Mouse (Mus musculus): Measurements from ENCODE around the gene Prkca. TPM values are rescaled to one million over a fixed set of nuclear protein-coding genes. Genes with fewer than 3 reads are reported as not detected.

Gene Prkca
- polyA plus RNA-seq, 1 experiment: 43.2 TPM

GRCm38 (mm10) chr11:108222026-108222425 is 121.7 kb downstream of the Prkca start:
- Histone ChIP-seq H3K4me3 (ENCODE audit: insufficient read depth, low read length) (no peak overlapping the region), H3K27ac (ENCODE audit: insufficient read depth, low read length) (no peak overlapping the region), H3K4me1 (ENCODE audit: control insufficient read depth, insufficient read depth, low read length) (peaks cover 11% of the 10 kb centered on the region)
- TF ChIP-seq CTCF (IDR thresholded peaks at IDR 0.05; ENCODE audit: borderline replicate concordance, insufficient read depth, low read length) (no peak), POLR2A (IDR thresholded peaks at IDR 0.05; ENCODE audit: low read depth, low read length) (no peak)

GRCm38 (mm10) chr11:108221124-108221835 is 122.4 kb downstream of the Prkca start:
- H3K27ac ChIP-seq (ENCODE audit: insufficient read depth, low read length): no peak overlapping the region; the same call in 1 of the 2 replicates
- no peak overlapping the region for H3K4me3 ChIP-seq (ENCODE audit: insufficient read depth, low read length)
- peaks cover 17% of the 10 kb centered on the region for H3K4me1 ChIP-seq (ENCODE audit: control insufficient read depth, insufficient read depth, low read length)
- TF ChIP-seq CTCF (IDR thresholded peaks at IDR 0.05; ENCODE audit: borderline replicate concordance, insufficient read depth, low read length) (no peak), POLR2A (IDR thresholded peaks at IDR 0.05; ENCODE audit: low read depth, low read length) (no peak)

- Histone ChIP-seq H3K4me3 (ENCODE audit: insufficient read depth, low read length) (no peak overlapping the region), H3K27ac (ENCODE audit: insufficient read depth, low read length) (no peak overlapping the region), H3K4me1 (ENCODE audit: control insufficient read depth, insufficient read depth, low read length) (peaks cover 22% of the 10 kb centered on the region)
- TF ChIP-seq POLR2A (IDR thresholded peaks at IDR 0.05; ENCODE audit: low read depth, low read length): no peak
- TF ChIP-seq CTCF (IDR thresholded peaks at IDR 0.05; ENCODE audit: borderline replicate concordance, insufficient read depth, low read length): no peak
These were observed 123.1 kb downstream of the Prkca start for GRCm38 (mm10) chr11:108220605-108221004.

DNA sequence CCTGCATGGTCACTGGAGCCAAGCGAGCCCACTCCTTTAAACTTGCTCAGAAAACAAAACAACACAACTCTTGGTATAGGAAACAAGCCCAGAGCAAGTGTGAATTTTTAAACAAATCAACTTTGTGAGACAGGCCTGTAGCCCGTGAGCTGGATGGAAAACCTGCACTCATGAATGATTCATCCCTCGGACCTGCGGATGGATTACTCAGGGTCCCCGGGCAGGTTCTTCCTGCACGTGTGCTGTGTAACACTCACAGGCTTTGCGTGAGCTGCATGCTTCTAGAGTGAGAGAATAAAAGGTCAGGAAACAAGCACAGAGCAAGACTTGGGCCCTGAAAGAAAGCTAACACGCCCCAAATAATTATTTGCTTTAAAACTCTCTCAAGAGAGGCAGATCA is 126.7 kb downstream of the Prkca start:
- peak overlapping the region; percentile 87 for H3K27ac ChIP-seq (ENCODE audit: insufficient read depth, low read length)
- TF ChIP-seq CTCF (IDR thresholded peaks at IDR 0.05; ENCODE audit: borderline replicate concordance, insufficient read depth, low read length) (no peak), POLR2A (IDR thresholded peaks at IDR 0.05; ENCODE audit: low read depth, low read length) (no peak)
- peaks cover 25% of the 10 kb centered on the region for H3K4me1 ChIP-seq (ENCODE audit: control insufficient read depth, insufficient read depth, low read length)
- H3K4me3 ChIP-seq (ENCODE audit: insufficient read depth, low read length): no peak overlapping the region

DNA sequence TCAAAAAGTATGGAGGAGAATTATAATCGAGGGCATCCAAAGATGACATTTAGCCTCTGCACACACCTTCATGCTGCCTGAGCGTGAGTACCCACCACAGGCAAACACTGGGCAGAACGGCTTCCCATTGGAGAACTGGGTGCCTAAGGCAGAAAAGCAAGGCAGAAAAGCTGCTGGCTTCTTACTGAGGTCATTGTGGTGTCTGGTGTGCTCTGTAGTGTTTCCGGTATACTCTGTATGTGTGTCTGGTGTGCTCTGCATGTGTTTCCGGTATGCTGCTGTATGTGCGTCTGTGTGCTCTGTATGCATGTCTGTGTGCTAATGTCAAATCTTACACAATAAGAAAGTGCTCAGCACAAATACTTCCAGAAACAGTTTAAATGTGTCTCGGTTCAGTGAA is 127.7 kb downstream of the Prkca start:
- TF ChIP-seq CTCF (IDR thresholded peaks at IDR 0.05; ENCODE audit: borderline replicate concordance, insufficient read depth, low read length) (no peak), POLR2A (IDR thresholded peaks at IDR 0.05; ENCODE audit: low read depth, low read length) (no peak)
- peaks cover 23% of the 10 kb centered on the region for H3K4me1 ChIP-seq (ENCODE audit: control insufficient read depth, insufficient read depth, low read length)
- H3K27ac ChIP-seq (ENCODE audit: insufficient read depth, low read length): peak overlapping the region; percentile 87
- H3K4me3 ChIP-seq (ENCODE audit: insufficient read depth, low read length): no peak overlapping the region

DNA sequence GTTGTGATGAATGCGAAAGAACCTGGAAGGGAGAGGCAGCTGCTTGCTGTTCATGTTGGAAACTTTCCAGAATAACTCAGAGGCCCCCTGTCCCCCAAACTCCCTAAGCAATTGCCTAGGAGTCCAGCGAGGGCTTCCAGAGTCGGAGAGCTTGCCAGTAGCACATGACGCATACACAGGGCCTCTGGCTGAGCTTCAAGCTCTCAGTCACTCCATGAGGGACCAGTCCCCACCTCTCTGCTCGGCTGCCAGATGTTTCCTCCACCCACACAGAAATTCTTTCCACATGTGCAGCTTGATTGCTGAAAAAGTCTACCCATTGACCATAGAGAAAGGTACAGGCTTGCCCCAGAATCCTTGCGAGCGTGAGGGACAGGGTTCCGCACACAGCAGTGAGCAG is 128.3 kb downstream of the Prkca start:
- peaks cover 19% of the 10 kb centered on the region for H3K4me1 ChIP-seq (ENCODE audit: control insufficient read depth, insufficient read depth, low read length)
- H3K27ac ChIP-seq (ENCODE audit: insufficient read depth, low read length): peak overlapping the region; percentile 90
- TF ChIP-seq CTCF (IDR thresholded peaks at IDR 0.05; ENCODE audit: borderline replicate concordance, insufficient read depth, low read length) (no peak), POLR2A (IDR thresholded peaks at IDR 0.05; ENCODE audit: low read depth, low read length) (peak; percentile 37; the same call in 1 of the 2 replicates)
- no peak overlapping the region for H3K4me3 ChIP-seq (ENCODE audit: insufficient read depth, low read length)

GRCm38 (mm10) chr11:108214521-108215223 is 129.1 kb downstream of the Prkca start:
- TF ChIP-seq POLR2A (IDR thresholded peaks at IDR 0.05; ENCODE audit: low read depth, low read length) (no peak), CTCF (IDR thresholded peaks at IDR 0.05; ENCODE audit: borderline replicate concordance, insufficient read depth, low read length) (no peak)
- H3K27ac ChIP-seq (ENCODE audit: insufficient read depth, low read length): peak overlapping the region; percentile 90
- H3K4me1 ChIP-seq (ENCODE audit: control insufficient read depth, insufficient read depth, low read length): peaks cover 19% of the 10 kb centered on the region
- peak overlapping the region; percentile 4 for H3K4me3 ChIP-seq (ENCODE audit: insufficient read depth, low read length)

DNA sequence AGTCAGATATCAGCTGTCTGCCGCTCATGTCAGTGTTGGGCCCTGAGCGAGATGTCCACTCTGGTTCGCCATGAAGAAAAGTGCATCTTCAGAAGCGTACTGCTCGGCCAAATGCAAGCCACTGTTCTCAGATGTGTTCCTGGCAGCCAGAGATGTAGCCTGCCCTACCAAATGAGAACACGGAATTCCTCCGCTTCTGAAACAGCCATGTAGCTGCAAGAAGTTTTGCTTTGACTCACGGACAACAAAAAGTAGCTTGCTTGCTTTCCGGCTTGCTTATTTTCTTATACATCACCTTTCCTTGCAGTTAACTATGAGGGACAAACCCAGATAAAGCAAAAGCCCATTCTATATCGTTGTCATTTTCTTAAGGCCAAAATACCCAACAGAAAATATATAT is 129.9 kb downstream of the Prkca start:
- Histone ChIP-seq H3K27ac (ENCODE audit: insufficient read depth, low read length) (no peak overlapping the region), H3K4me3 (ENCODE audit: insufficient read depth, low read length) (no peak overlapping the region), H3K4me1 (ENCODE audit: control insufficient read depth, insufficient read depth, low read length) (peaks cover 19% of the 10 kb centered on the region)
- TF ChIP-seq POLR2A (IDR thresholded peaks at IDR 0.05; ENCODE audit: low read depth, low read length) (no peak), CTCF (IDR thresholded peaks at IDR 0.05; ENCODE audit: borderline replicate concordance, insufficient read depth, low read length) (no peak)

DNA sequence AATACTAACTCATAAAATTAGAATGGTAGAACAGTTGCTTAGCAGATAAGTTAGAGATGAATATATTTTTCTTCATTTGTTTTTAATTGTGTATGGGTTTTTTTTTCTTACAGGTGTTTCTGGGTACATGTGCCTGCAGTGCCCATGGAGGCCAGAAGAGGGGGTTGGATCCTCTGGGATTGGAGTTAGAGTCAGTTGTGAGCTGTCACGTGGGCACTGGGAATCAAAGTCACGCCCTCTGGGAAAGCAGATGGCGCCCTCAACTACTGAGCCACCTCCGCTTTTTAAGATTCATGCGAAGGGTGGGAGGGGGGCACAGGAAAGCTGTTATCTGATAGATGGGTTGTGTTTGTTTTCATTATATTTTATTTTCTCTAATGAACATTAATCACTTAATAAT is 131.1 kb downstream of the Prkca start:
- TF ChIP-seq CTCF (IDR thresholded peaks at IDR 0.05; ENCODE audit: borderline replicate concordance, insufficient read depth, low read length) (no peak), POLR2A (IDR thresholded peaks at IDR 0.05; ENCODE audit: low read depth, low read length) (no peak)
- H3K4me1 ChIP-seq (ENCODE audit: control insufficient read depth, insufficient read depth, low read length): peaks cover 19% of the 10 kb centered on the region
- no peak overlapping the region for H3K27ac ChIP-seq (ENCODE audit: insufficient read depth, low read length)
- H3K4me3 ChIP-seq (ENCODE audit: insufficient read depth, low read length): no peak overlapping the region

DNA sequence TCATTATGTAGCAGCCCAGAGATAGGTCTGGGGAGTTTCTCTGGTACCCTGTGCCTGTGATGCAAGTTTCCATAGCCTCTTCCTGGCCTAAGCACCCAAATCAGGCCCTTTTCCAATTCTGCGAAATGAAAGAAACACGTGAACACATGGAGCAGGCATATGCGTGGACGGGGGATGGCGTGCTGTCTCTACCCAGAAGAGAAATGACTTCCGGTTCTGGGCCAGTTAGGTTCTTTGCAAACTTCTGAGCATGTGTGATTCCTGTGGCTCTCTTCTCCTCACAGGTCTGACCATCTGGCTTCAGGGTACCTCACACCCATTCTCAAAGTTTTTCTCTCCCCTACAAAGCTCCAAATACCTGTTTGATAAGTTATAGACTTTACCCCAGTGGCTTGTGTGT is 131.7 kb downstream of the Prkca start:
- TF ChIP-seq CTCF (IDR thresholded peaks at IDR 0.05; ENCODE audit: borderline replicate concordance, insufficient read depth, low read length): no peak
- TF ChIP-seq POLR2A (IDR thresholded peaks at IDR 0.05; ENCODE audit: low read depth, low read length): no peak
- Histone ChIP-seq H3K4me1 (ENCODE audit: control insufficient read depth, insufficient read depth, low read length) (peaks cover 19% of the 10 kb centered on the region), H3K4me3 (ENCODE audit: insufficient read depth, low read length) (no peak overlapping the region), H3K27ac (ENCODE audit: insufficient read depth, low read length) (no peak overlapping the region)
